Mouse (Mus musculus) c-Kit-negative CD71-positive TER-119-positive erythroid progenitor cells, embryonic 14.5 days (primary cell): Measurements from ENCODE around the gene Lmln.
"Not testable (repeated sequence)": the region's sequence is repeated elsewhere in the genome, so short reads cannot be mapped to it uniquely, and the experiment has no call there.

Source experiments
- DNase-seq: peaks from one replicate; pipeline ENCODE4 v3.0.0-alpha.2; 2013; ENCODE audit warnings: low read depth, low spot score

Gene Lmln

DNA sequence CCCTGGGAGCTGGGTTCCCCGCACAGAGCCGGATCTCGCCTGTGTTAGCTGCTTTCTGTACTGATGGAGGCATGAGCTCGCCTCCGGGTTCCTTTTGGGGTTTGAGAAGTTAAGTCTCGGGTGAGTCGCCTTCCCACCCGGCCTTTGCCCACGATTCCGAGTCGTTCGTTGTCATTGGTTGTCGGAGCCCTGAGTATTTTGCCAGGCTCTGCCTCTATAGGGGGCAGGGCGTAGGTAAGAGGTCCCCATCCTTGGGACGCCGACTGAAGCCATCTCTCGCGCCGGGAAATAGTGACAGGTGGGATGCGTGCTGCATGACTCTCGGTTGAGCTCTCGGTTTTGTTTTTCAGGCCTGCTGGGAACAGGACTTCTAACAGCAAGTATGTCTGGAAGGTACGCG lies 5.5 kb upstream of the Lmln start:
- no peak for DNase-seq

DNA sequence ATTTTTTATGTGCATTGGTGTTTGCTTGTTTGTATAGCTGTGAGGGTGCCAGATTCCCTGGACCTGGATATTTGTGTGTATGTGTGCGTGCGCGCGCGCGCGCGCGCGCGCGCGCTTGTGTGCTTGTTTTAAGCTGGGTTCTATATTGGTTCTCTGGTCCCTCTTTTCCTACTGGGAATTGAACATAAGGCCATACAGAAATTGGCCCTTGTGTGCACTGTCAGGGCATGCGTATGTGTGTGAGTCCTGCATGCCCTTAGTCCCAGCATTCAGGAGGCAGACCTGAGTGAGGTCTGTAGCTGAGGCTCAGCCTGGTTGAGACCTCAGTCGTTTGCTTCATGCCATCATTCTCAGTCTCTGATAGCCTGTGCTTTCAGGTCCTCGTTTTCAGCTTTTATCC lies 4.3 kb upstream of the Lmln start:
- no peak for DNase-seq

DNA sequence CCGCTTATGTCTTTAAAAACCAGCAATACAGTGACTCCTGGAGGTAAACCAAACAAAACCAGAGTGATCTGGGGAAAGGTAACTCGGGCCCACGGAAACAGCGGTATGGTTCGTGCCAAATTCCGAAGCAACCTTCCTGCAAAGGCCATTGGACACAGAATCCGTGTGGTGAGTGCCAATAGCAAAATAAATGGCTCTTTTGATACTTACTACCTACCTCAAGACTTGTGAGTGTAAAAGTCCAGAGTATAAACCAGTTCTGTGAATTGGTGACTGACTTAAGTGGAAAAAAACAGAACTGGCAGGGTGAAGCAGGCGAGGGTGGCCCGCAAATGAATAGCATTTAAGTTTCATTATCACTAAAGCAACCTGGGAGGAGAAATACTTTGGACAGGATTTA lies 3.7 kb upstream of the Lmln start:
- DNase-seq: not testable (repeated sequence)

DNA sequence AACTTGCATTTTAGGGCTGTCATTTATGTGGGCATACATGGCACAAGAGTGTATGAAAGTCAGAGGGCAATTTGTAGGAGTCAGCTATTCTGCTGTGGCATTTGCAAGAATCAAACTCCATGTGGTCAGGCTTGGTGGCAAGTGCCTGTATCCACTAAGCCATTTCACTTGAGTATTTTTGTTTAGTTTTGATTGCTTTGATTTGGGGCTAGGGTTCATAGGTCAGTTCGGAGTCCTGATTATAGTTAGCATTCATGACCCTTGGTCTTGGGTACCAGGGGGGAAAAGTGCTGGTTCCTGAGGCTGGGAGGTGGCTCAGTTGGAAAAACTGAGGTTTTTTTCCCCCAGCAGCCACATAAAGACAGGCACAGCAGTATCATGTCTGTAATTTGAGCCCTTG lies 2.9 kb upstream of the Lmln start:
- no peak for DNase-seq

DNA sequence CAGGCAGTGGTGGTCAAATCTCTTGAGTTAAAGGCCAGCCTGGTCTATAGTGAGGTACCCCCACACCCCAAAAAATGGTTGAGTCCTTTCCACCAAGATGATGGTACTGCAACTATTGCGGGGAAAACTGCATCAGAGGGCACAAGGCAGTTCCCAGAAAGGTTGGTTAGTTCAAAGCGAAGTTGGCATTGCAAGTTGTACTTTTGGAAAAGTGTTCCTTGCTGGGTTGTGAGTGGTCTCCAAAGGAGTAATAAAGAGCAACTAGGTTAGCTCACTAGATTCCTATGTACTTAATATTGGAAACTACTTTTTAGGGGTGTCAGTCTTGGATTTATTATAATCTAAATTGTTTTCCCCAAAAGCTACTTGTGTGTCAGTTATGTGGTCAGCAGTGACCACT lies 1.4 kb upstream of the Lmln start:
- DNase-seq: no peak

DNA sequence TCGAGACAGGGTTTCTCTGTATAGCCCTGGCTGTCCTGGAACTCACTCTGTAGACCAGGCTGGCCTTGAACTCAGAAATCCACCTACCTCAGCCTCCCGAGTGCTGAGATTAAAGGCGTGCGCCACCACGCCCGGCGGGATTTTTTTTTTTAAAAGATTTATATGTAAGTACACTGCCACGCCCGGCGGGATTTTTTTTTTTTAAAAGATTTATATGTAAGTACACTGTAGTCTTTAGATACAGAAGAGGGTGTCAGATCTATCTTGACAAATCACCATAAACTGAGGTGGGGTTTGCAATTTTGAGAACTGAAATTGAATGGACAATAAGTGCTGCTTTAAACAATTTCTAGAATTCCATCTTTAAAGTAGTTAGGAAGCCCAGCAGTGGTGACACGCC lies 921 bp upstream of the Lmln start:
- DNase-seq: no peak

DNA sequence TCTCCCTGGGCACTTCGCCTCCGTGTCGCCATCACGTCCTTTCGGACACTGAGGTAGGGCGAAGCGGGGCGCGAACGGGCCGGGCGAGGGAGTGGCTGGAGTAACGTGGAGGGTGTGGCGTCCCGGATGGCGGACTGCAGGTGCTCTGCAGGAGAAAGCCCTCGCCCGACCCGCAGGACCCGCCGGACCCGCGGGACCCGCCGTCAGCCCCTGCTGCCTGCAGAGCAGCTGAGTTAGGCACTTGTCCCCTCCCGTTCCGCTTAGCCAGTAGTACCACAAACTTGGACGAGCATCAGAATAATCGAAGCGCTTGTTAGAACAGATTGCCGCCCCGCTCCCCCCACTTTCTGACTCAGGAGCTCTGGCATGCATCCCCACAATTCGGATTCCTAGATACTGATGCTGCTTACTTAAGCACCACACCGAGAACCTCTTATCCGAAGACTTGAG lies 386 bp downstream of the Lmln start:
- DNase-seq: peak; percentile 28

DNA sequence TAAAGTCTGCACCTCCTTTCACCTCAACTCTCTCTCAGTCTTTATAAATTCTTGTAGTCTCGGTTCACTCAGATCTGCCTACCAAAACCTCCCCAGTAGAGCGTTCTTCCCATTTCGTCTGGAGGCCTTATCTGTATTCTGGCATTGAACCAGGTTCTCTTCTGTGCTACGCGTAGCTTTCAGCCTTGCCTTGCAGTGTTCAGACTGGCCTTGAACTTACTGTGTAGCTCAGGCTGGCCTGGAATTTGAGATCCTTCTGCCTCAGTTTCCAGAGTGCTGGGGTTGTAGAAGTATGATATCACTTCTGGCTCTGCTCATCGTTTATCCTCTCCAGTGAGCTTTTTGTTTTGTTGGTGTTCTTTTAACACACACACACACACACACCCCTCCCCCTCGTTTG lies 946 bp downstream of the Lmln start:
- no peak for DNase-seq

DNA sequence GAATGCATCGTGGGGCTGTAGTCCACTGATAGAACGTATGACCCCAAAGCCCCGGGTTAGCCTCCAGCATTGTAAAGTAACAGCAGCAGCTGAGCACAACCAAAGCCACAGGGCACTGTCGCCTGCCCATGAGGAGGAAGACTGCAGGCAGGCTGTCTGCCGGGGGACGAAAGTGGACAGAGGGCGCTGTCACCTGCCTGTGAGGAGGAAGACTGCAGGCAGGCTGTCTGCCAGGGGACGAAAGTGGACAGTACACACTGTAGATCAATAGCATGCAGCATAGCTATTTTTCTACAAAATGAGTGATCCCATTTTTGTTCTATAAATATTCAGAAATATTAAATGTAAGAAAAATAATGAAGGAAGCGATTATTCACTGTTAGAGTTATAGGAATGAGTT lies 2.3 kb downstream of the Lmln start:
- no peak for DNase-seq

DNA sequence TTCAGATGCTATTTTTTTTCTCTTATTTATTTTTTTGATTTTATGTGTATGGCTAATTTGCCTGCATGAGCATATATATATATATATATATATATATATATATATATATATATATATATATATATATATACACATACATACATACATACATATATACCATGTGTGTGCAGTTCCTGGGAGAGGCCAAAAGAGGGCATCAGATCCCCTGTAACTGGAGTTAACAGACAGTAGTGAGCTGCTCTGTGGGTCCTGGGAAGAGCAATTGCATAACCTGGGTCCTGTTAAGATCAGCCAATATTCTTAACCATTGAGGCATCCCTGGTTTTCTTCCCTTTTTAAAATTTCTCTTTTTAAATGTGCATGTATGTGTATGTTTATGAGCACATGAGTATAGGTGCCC lies 8.6 kb downstream of the Lmln start:
- DNase-seq: no peak

DNA sequence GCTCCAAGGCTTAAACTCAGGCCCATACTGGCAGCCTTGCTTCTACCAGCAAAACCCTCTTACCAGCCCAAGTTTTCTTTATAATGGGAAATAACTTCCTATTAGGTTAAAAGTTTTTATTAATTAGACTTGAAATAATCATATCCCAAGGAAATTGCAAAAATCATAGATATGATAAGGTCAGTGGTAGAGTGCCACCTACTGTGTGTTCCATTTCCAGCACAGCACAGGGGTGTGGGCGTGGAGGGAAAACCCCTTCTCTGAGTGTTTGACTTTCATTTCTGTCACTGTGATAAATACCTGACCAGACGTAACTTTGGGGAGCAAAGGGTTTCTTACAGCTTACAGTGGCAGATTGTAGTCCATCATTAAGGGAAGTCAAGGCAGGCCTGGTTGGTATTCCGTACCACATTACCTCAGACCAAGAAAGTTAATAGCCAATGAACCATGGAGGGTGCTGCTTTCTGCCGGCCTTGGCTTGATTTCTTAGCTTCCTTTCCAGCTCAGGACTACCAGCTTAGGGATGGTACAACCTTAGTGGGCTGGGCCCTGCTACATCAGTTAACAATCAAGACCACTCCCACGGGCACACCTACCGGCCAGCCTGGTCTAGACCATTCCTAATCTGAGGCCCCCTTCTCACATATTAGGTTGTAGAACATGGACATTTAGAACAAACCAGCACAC lies 10.7 kb downstream of the Lmln start:
- DNase-seq: no peak

DNA sequence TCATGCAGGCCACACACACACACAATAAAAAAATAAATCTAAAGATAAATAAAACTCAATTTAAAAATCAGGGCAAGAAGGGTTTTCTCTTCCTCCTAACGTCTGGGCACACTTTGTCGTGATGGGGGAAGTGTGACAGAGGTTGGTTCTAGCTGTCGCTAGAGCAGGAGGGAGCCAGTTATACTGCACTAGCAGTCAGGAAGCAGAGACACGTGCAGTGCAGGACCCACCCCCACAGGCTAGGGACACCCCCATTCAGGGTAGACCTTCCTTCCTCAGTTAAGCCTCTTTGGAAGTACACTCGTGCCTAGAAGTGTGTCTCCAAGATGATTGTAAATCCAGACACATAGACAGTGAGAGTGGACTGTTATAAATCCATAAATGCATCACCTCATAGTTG lies 12.6 kb downstream of the Lmln start:
- DNase-seq: no peak

DNA sequence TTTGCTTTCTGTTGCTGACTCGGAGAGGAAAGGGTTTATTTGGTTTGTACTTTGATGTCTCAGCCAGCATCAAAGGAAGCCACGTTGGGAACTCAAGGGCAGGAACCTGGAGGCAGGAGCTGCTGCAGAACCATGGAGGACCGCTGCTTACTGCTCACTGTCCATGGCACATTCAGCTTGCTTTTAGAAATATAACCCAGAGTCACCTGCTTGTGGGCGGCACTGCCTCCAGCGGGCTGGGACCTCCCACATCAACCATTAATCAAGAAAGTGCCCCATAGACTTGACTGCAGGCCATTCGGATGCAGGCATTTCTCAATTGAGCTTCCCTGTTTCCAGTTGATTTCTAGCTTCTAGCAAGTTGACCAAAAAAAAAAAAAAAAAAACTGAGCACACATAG lies 13.8 kb downstream of the Lmln start:
- no peak for DNase-seq

DNA sequence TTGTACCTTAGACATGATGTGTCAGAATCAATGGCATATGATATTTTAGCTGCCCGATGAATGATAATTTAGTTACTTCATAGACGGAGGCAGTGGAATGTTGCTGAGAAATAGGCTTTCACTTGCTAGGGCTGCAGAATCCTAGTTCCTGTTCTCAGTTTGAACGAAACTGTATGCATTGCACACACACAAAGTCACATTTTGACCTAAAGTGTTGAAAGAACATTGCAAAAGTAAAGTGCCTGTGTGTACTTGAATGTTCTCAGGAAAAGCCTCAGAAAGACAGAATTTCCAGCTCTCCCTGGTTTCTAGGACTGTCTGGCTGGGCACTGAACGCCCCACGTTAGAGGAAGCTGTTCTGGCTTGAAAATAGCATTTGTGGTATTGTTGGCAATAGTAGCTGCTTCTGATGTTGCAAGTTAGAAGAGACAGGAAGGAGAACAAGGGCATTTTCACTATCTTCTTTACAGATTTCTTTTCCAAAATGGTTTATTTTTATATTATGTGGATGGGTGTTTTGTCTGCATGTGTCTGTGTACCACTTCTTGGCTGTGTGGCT lies 14.8 kb downstream of the Lmln start:
- DNase-seq: no peak

DNA sequence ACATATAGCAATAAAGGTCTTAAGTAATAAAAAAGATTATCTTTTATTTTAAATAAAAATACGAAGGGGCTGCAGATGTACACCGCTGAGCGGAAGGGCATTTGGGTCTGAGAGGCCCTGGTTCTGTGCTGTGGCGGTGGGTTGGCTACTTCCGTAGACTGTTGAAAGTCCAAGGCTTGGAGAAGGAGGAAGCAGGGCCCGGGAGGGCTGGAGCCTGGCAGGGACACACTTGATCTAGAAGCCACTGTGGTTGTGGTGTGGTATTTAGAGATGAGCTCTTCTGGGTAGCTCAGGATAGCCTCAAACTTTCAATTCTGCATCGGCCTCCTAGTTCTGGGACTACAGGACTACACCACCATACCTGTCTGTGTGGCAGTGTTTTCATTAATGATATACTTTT lies 17.7 kb downstream of the Lmln start:
- no peak for DNase-seq

DNA sequence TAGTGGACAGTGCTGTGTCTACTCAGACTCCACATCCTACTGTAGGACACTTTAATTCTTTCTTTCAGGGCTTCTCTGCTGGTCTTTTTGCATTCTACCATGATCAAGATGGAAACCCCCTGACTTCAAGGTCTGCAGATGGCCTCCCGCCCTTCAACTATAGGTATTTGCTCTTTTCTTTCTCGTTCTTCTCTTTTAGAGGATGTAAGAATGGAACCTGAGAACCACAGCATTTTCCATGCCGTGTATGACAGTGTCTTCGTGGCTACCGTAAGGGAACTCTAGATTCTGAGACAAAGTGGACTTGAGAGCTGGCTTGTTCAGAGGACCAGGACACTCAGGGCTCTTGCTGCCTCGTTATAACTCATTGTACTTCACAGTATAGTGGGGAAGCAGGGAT lies 20.6 kb downstream of the Lmln start:
- no peak for DNase-seq

DNA sequence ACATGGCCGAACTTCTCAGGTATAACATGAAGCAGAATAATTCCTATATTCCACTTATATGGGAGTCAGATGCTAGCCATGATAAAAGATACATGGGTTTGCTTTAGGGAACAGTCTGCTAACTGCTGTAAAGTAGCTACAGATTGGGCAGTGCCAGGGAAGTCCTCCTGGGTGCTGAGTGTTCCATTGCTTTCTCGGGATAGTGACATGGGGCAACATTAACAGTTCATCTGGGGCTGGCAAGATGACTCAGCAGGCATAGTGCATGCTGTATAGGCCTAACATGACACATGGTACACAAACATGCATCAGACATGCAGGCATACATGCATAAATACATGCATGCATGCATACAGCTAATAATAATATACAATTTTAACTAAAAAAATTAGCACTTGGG lies 21.7 kb downstream of the Lmln start:
- DNase-seq: no peak

DNA sequence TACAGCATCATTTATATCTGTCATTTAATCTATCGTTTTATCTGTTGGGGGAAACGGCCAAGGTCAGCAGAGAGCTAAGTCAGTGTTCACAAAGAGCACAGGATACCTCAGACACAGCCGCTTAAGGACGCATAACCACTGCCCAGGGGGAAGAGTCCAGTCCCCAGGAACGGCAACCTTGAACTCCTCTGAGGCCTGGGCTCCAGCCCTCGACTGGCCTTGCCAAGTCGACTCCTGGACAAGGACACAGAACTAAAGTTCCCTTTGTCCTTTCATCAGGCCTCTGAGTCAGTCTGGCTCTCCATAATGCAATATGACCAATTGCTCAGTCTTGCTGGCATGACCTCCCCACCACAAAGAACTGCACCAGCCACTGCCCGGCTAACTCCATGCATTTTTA lies 23.3 kb downstream of the Lmln start:
- no peak for DNase-seq

DNA sequence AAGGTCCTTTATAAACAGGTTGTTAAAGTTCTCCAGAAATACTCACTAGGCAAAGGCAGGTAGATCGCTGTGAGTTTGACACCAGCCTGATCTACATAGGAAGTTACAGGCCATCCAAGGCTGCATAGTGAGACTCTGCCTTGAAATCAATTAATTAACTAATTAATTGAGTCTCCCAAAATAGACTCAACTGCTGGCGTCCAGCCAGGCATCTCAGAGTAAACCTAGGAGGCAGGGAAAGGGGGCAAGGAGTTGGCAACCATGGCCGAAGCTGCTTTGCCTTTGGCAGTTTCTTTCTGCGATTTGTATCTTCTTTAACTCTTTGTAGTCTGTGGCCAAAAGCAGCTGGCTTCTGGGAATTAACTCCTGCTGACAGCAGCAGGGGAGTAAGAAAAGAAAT lies 51.4 kb downstream of the Lmln start:
- no peak for DNase-seq

DNA sequence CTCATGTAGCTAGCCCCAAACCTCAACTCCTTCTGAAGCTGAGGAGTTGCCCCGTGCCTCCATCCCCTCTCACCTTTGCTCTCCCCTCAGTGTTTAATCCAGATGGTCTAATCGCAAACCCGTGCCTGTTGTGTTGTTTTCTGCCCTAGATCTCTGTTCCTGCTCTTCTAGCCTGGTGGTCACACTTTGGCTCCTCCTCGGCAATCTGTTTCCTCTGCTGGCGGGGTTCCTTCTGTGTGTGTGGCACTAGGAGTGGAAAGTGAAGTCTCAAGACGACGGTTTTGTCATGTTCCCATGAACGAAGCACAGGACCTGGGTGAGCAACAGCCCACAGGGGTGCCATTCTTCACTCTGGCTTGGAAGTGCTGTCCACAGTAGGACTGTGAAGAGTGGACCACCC lies 61.1 kb downstream of the Lmln start:
- no peak for DNase-seq

DNA sequence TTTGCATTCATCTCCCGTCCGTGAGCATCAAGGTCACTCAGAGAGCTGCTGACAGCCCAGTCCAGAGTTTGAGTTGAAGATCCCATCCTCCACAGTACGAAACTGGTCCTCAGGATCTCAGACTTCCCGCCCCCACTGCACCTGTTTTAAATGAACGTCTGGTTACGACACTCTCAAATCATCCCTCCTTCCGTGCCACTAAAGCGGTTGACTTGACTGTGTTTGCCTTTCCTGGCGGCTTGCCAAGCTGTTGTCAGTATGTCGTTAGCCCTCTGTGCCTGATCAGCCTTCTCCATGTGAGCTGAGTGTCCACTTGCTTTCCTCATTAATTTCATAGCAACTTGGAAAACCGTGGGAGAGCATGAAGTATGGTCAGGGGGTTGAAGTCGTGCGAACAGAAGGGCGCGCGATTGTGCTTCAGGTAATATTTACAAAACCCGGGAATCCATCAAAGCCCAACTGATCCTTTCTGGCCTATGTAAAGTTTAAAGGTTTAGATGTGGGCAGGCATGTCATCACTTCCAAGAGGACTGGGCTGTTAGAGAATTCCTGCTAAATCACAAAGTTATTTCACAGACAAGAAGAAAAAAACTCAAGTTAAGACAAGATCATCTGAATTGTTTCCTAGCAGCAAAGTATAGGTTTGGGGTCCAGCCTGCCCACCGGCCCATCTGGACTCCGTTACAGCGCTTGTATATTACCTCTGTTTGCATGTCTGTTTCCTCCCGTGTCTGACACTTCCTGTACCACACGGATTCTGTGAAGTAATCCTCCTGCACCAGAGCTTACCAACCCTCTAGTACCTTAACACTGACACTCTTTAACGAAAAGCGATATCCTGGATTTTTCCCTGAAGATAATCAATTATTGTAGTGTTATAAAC lies 61.9 kb downstream of the Lmln start:
- no peak for DNase-seq

DNA sequence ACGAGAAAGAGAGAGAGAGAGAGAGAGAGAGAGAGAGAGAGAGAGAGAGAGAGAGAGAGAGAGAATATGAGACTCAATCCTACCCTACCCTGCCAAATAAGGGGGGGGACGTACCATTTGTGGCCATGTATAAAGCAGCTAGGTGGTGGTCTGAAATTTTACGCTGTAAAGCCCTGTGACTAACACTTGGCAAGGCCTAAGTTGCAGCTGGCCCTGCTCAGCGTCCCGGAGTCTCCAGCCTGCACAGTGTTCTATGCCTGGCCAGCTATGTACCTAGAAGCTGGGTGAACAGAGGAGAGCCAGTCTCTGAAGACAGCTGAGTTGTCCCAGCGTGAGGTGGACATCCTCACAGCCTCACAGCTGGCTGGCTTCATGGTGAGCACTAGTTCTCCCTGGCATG lies 64.7 kb downstream of the Lmln start:
- no peak for DNase-seq

DNA sequence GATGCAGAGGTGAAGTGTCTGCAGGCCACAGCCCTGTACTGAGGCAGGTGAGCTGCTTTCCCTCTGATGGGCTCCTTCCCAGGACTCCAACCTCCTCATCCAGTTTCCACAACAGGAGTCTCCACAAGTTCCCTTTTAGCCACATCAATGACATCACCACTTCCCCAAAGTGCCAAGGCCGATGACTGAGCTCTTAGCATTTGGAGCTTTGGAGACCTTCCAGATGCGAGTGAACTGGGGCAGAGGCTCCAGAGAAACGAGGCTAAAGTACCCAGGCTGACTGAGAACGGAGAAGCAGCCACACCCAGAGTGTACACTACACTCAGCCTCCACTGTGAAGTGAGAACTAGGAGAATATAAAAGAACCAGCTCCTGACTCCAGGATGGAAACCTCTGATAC lies 68.4 kb downstream of the Lmln start:
- no peak for DNase-seq
